Comparison of ENCODE assay signal across 19 mouse cellular contexts in genomic region chr5:111660968-111661367, GRCm38 (mm10).
A peak's percentile ranks its signal among the peaks of the same experiment; 100 is the strongest.
DNase-seq lines count a peak whose midpoint lies in the region; ATAC-seq lines count a peak whose summit lies in the region.
"Had no signal": no experiment of that assay in that cellular context is flagged by ENCODE, and none has a peak within 500 bp of the region (broad histone marks: within the 10 kb centered on the region; RNA-seq: fewer than 3 reads in every experiment).

No protein-coding gene starts in this region.

- no peaks in the 10 kb centered on the region for H3K27me3 ChIP-seq in forebrain, embryonic 14.5 days (replicated peaks; ENCODE audit: control insufficient read depth, insufficient read depth, low read length)
- no peaks in the 10 kb centered on the region for H3K27me3 ChIP-seq in hindbrain, embryonic 14.5 days (ENCODE audit: control insufficient read depth, insufficient read depth, low read length)
- H3K27me3 ChIP-seq in midbrain, embryonic 14.5 days (ENCODE audit: control insufficient read depth, insufficient read depth, low read length) = no peaks in the 10 kb centered on the region
- H3K27me3 ChIP-seq in neural tube, embryonic 14.5 days (ENCODE audit: control insufficient read depth, insufficient read depth, low read length) = no peaks in the 10 kb centered on the region
- H3K27me3 ChIP-seq: intestine, embryonic 15.5 days had no signal

- ATAC-seq in forebrain, embryonic 14.5 days = peak; percentile 38
- peak; percentile 32; the same call in 1 of the 2 replicates for ATAC-seq in hindbrain, embryonic 14.5 days (ENCODE audit: low FRiP score)
- peak; percentile 44; the same call in 1 of the 2 replicates for ATAC-seq in midbrain, embryonic 14.5 days (ENCODE audit: low FRiP score, low TSS enrichment)
- ATAC-seq in neural tube, embryonic 14.5 days (ENCODE audit: low read depth) = no peak
- ATAC-seq: activated CD4-positive, CD25-positive, alpha-beta regulatory T cell, adult 4 months; intestine, embryonic 15.5 days; lung, postnatal 0 days; Patski had no signal

- H3K4me2 ChIP-seq in forebrain, embryonic 14.5 days (ENCODE audit: low read length) = peak overlapping the region; percentile 21
- H3K4me2 ChIP-seq in hindbrain, embryonic 14.5 days (replicated peaks) = no peak overlapping the region
- peak overlapping the region; percentile 31 for H3K4me2 ChIP-seq in midbrain, embryonic 14.5 days (ENCODE audit: low read length)
- H3K4me2 ChIP-seq in neural tube, embryonic 14.5 days (ENCODE audit: low read depth, low read length) = no peak overlapping the region
- H3K4me2 ChIP-seq: intestine, embryonic 15.5 days; limb, embryonic 12.5 days had no signal

- H3K9ac ChIP-seq in forebrain, embryonic 14.5 days (ENCODE audit: low read length) = 0 out of 2 replicates have a peak overlapping the region, but pooled peaks have one; percentile 29
- 0 out of 2 replicates have a peak overlapping the region, but pooled peaks have one; percentile 29 for H3K9ac ChIP-seq in hindbrain, embryonic 14.5 days
- peak overlapping the region; percentile 9; the same call in 1 of the 2 replicates for H3K9ac ChIP-seq in midbrain, embryonic 14.5 days (replicated peaks; ENCODE audit: low read length)
- no peak overlapping the region for H3K9ac ChIP-seq in neural tube, embryonic 14.5 days (replicated peaks; ENCODE audit: low read depth, low read length)
- H3K9ac ChIP-seq: intestine, embryonic 15.5 days; limb, embryonic 12.5 days; liver, embryonic 14.5 days had no signal

- no peaks in the 10 kb centered on the region for H3K9me3 ChIP-seq in forebrain, embryonic 14.5 days (replicated peaks; ENCODE audit: control insufficient read depth, low read length)
- H3K9me3 ChIP-seq in hindbrain, embryonic 14.5 days (ENCODE audit: control insufficient read depth, low read length) = no peaks in the 10 kb centered on the region
- 0 out of 2 replicates have a peak, but pooled peaks cover 2% of the 10 kb centered on the region for H3K9me3 ChIP-seq in midbrain, embryonic 14.5 days (ENCODE audit: control insufficient read depth, low read length)
- no peaks in the 10 kb centered on the region for H3K9me3 ChIP-seq in neural tube, embryonic 14.5 days (ENCODE audit: control insufficient read depth, low read length)
- H3K9me3 ChIP-seq: heart, embryonic 10.5 days; intestine, embryonic 15.5 days; limb, embryonic 12.5 days had no signal

- 20% methylated on average over 6 of the region's 6 CpGs for WGBS in forebrain, embryonic 14.5 days
- WGBS in hindbrain, embryonic 14.5 days = 27% methylated on average over 6 of the region's 6 CpGs
- WGBS in midbrain, embryonic 14.5 days = 7% methylated on average over 6 of the region's 6 CpGs
- WGBS in neural tube, embryonic 14.5 days = 32% methylated on average over 6 of the region's 6 CpGs

- H3K4me3 ChIP-seq in forebrain, embryonic 14.5 days (ENCODE audit: low read depth, low read length) = no peak overlapping the region
- H3K4me3 ChIP-seq in hindbrain, embryonic 14.5 days (replicated peaks; ENCODE audit: low read length) = no peak overlapping the region
- no peak overlapping the region for H3K4me3 ChIP-seq in midbrain, embryonic 14.5 days (replicated peaks; ENCODE audit: low read depth, low read length)
- no peak overlapping the region for H3K4me3 ChIP-seq in neural tube, embryonic 14.5 days (ENCODE audit: low read depth, low read length)
- H3K4me3 ChIP-seq: heart, embryonic 10.5 days; intestine, embryonic 15.5 days; limb, embryonic 12.5 days had no signal

- peaks cover 29% of the 10 kb centered on the region for H3K4me1 ChIP-seq in forebrain, embryonic 14.5 days (ENCODE audit: control insufficient read depth, insufficient read depth, low read length)
- peaks cover 42% of the 10 kb centered on the region for H3K4me1 ChIP-seq in hindbrain, embryonic 14.5 days (replicated peaks; ENCODE audit: control insufficient read depth, insufficient read depth, low read length)
- peaks cover 38% of the 10 kb centered on the region for H3K4me1 ChIP-seq in midbrain, embryonic 14.5 days (ENCODE audit: control insufficient read depth, insufficient read depth, low read length)
- peaks cover 23% of the 10 kb centered on the region for H3K4me1 ChIP-seq in neural tube, embryonic 14.5 days (ENCODE audit: control insufficient read depth, insufficient read depth, low read length)

- DNase-seq in forebrain, embryonic 14.5 days (ENCODE audit: low spot score) = no peak
- DNase-seq in hindbrain, embryonic 14.5 days (ENCODE audit: low spot score) = no peak
- DNase-seq in midbrain, embryonic 14.5 days = no peak
- no peak for DNase-seq in thymus, adult 18-20 months
- no peak for DNase-seq in c-Kit-positive CD71-positive TER-119-positive erythroid progenitor cells, embryonic 14.5 days (ENCODE audit: low spot score)
- DNase-seq in natural killer cell, adult 2 months (ENCODE audit: low spot score in 2 of 2) = no peak
- no peak for DNase-seq in frontal cortex, postnatal 25 days (ENCODE audit: low spot score in 2 of 2)
- DNase-seq: adrenal gland, postnatal 36 days; cerebellum, adult 9-10 months; gastrocnemius, postnatal 25 days; heart, postnatal 14 days had no signal

- no peaks in the 10 kb centered on the region for H3K36me3 ChIP-seq in forebrain, embryonic 14.5 days (ENCODE audit: control insufficient read depth, insufficient read depth, low read length)
- H3K36me3 ChIP-seq in hindbrain, embryonic 14.5 days (replicated peaks; ENCODE audit: control insufficient read depth, insufficient read depth) = no peaks in the 10 kb centered on the region
- no peaks in the 10 kb centered on the region for H3K36me3 ChIP-seq in midbrain, embryonic 14.5 days (ENCODE audit: control insufficient read depth, insufficient read depth, low read length)
- no peaks in the 10 kb centered on the region for H3K36me3 ChIP-seq in neural tube, embryonic 14.5 days (ENCODE audit: control insufficient read depth, insufficient read depth, low read length)
- H3K36me3 ChIP-seq: heart, embryonic 10.5 days; intestine, embryonic 15.5 days; limb, embryonic 12.5 days had no signal

- H3K27ac ChIP-seq in forebrain, embryonic 14.5 days (ENCODE audit: low read depth, low read length) = peak overlapping the region; percentile 81
- H3K27ac ChIP-seq in hindbrain, embryonic 14.5 days = peak overlapping the region; percentile 89
- peak overlapping the region; percentile 91 for H3K27ac ChIP-seq in midbrain, embryonic 14.5 days (replicated peaks; ENCODE audit: low read depth, low read length)
- H3K27ac ChIP-seq in neural tube, embryonic 14.5 days (ENCODE audit: low read depth, low read length) = peak overlapping the region; percentile 69
- H3K27ac ChIP-seq: heart, embryonic 10.5 days; intestine, embryonic 15.5 days; limb, embryonic 12.5 days; liver, embryonic 14.5 days had no signal

Comparison
In these comparisons a context has a peak if more than half of its experiments do, and no peak if none do; other contexts are left out.
1. H3K4me2 ChIP-seq: peak in forebrain, embryonic 14.5 days (single experiment) and midbrain, embryonic 14.5 days (single experiment); none in hindbrain, embryonic 14.5 days (single experiment) and neural tube, embryonic 14.5 days (single experiment).
2. Peak in every context shown above with its lines, with median percentiles within 50 percentile points of each other: H3K27ac ChIP-seq.